Mouse (Mus musculus) adrenal gland, adult 18-20 months (tissue): Measurements from ENCODE around the gene Foxk2. TPM values are rescaled to one million over a fixed set of nuclear protein-coding genes. Genes with fewer than 3 reads are reported as not detected.

Experiments
- total RNA-seq, 2 experiments: library from RNA; stranded (reverse); gene quantifications; 1 replicate in 1 of 2; 2 replicates in 1 of 2; pipeline ENCODE4 v1.2.3; 2021

Gene Foxk2
- total RNA-seq, 2 experiments from 2014 or later: 41.6 to 45.5 TPM

Other genes with a start within 250 kb of the Foxk2 start
- gene Cd7, start 220.6 kb upstream of the Foxk2 start, total RNA-seq: 1 to 10 TPM in 1 of 2 experiments, under 1 TPM in 1; 0.43 to 1.3 TPM
- under 1 TPM in 1 of 2 experiments, not detected in 1; 0.27 TPM for gene Sectm1b, start 196.4 kb upstream of the Foxk2 start, total RNA-seq
- gene Sectm1a, start 178.8 kb upstream of the Foxk2 start, total RNA-seq: under 1 TPM in 1 of 2 experiments, not detected in 1; 0.30 TPM
- gene Tex19.2, start 141.3 kb upstream of the Foxk2 start, total RNA-seq: not detected
- gene Tex19.1, start 113.8 kb upstream of the Foxk2 start, total RNA-seq: not detected
- not detected for gene Uts2r, start 99.7 kb upstream of the Foxk2 start, total RNA-seq
- gene Hexdc, start 55.6 kb upstream of the Foxk2 start, total RNA-seq: 10 to 100 TPM in 1 of 2 experiments, 1 to 10 TPM in 1; 9.0 to 10.1 TPM
- 10 to 100 TPM; 24.1 to 27.0 TPM for gene Ogfod3, start 55.3 kb upstream of the Foxk2 start, total RNA-seq
- 10 to 100 TPM; 21.7 to 25.2 TPM for gene Cybc1, start 30.7 kb upstream of the Foxk2 start, total RNA-seq
- 10 to 100 TPM; 14.4 to 15.2 TPM for gene Narf, start 22.7 kb upstream of the Foxk2 start, total RNA-seq
- 10 to 100 TPM; 58.3 to 60.6 TPM for gene Wdr45b, start 94.5 kb downstream of the Foxk2 start, total RNA-seq
- 1 to 10 TPM; 5.4 to 6.0 TPM for gene Rab40b, start 128.3 kb downstream of the Foxk2 start, total RNA-seq
- gene Fn3krp, start 161.4 kb downstream of the Foxk2 start, total RNA-seq: 10 to 100 TPM; 17.3 to 21.8 TPM
- 10 to 100 TPM in 1 of 2 experiments, 1 to 10 TPM in 1; 9.5 to 15.8 TPM for gene Fn3k, start 174.9 kb downstream of the Foxk2 start, total RNA-seq
- gene Tbcd, start 192.0 kb downstream of the Foxk2 start, total RNA-seq: 10 to 100 TPM; 27.9 to 36.7 TPM